Mouse (Mus musculus): ENCODE measurements around the gene Ckap5. TPM values are rescaled to one million over a fixed set of nuclear protein-coding genes. Genes with fewer than 3 reads are reported as not detected.

Ckap5 gene
- total RNA-seq, 1 experiment from 2014 or later, result 49.3 TPM

DNA sequence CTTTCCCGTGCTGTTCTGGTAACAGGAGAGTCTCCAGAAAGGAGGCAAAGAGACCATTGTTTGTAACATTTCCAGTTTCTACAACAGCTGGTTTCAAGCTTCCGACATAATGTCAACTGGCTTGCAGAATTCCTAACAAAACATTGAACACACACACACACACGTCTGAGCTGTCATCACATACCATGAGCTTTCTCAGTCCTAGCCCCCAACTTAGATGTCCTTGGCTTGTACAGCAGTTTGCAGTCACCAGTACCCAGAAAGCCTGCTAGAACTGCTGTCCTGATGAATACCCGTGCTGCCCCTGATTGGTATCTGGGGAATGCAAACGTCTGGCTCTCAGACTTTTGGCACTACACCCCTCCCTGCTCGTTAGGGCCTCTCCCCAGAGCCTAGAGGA, 129.3 kb downstream of the Ckap5 start:
- no peak for DNase-seq

- DNase-seq, result no peak
These were observed 130.2 kb downstream of the Ckap5 start for GRCm38 (mm10) chr2:91656774-91657173.

GRCm38 (mm10) chr2:91659657-91660056, 133.1 kb downstream of the Ckap5 start:
- no peak for DNase-seq

DNA sequence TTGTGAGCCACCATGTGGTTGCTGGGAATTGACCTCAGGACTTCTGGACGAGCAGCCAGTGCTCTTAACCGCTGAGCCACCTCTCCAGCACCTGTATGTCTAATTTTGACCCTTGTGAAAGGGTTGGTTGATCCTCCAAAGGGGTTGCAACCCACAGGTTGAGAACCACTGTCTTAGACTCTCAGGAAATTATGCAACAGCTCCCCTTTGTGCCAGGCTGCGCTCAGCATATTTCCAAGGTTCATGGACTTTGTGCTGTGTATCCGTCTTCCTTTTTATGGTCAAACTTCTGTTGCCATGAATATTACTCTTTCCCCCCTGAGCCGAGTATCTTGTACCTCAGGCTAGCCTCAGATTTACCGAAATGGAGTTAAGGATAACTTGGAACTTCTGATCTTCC, 134.4 kb downstream of the Ckap5 start:
- no peak for DNase-seq

GRCm38 (mm10) chr2:91664780-91665179, 138.2 kb downstream of the Ckap5 start:
- DNase-seq, result no peak

DNA sequence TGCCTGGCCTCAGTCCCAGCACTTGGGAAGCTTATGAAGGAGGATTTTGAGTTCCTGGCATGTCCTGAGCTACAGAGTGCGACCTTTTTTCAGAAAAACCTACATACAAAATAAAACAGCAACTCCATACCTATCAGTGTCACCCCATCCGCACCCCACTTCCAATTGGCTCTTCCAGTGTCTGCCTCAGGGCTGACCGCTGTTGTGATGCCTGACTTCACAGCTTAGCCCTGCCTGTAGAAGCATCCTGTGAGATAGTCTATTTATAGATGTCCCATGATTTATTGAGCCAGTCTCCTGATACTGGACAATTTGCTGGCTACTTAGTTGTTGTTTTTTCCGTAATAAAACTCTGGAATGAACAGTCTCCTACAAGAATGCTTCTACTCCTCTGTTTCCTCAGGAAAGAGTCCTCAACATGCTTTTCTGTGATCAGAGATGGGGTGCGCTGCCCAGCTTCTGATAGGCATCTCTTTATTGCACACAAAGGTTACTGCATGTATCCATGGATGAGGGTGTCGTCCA, 139.9 kb downstream of the Ckap5 start:
- DNase-seq, result no peak

GRCm38 (mm10) chr2:91667747-91668146, 141.2 kb downstream of the Ckap5 start:
- no peak for DNase-seq

DNA sequence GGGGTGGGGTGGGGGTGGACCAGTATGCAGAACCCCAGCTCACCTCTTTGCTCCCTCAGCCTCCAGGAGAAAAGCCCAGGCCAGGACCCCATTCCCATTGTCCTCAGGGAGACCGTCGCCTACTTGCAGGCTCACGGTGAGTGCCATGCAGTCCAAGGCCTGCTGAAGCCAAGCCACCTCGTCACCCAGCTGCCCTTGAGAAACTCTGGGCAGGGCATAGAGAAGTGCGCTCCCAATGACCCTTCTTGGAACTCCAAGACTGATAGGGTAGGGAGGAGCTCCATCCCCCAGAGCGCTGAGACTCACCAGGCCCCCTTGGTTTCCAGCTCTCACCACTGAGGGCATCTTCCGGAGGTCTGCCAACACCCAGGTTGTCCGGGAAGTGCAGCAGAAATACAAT, 142.8 kb downstream of the Ckap5 start:
- no peak for DNase-seq

DNA sequence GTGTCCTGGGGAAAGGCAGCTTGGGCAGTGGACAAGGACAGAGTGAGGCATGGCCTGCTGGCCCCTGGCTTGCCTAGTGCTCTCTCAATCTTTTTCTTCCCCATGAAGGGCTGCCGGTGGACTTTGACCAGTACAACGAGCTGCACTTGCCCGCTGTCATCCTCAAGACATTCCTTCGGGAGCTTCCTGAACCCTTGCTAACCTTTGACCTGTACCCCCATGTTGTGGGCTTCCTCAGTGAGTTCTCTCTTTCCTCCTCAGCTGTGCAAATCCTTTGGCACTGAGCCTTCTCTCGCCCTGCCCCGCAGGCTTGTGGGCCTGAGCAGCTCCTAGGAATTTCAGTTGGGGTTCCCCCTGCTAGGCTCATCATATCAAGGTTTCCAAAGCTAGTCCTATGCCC, 143.5 kb downstream of the Ckap5 start:
- no peak for DNase-seq

Other genes starting within 250 kb of the Ckap5 start
- gene 1110051M20Rik, start 82.1 kb upstream of the Ckap5 start, total RNA-seq (2021), result 13.6 and 20.7 TPM in 2 replicates
- 4.7 and 5.2 TPM in 2 replicates for gene Lrp4, start 69.3 kb upstream of the Ckap5 start, total RNA-seq (2021)
- gene F2, start 109.7 kb downstream of the Ckap5 start, total RNA-seq (2021), result 0.15 and 13.7 TPM in 2 replicates
- gene Zfp408, start 123.0 kb downstream of the Ckap5 start, total RNA-seq (2021), result 14.5 and 15.5 TPM in 2 replicates
- gene Arhgap1, start 123.1 kb downstream of the Ckap5 start, total RNA-seq (2021), result 58.7 and 68.6 TPM in 2 replicates
- gene Atg13, start 183.8 kb downstream of the Ckap5 start, total RNA-seq (2021), result 67.5 and 84.1 TPM in 2 replicates
- 12.5 and 13.9 TPM in 2 replicates for gene Harbi1, start 184.1 kb downstream of the Ckap5 start, total RNA-seq (2021)
- 37.2 and 41.0 TPM in 2 replicates for gene Ambra1, start 203.4 kb downstream of the Ckap5 start, total RNA-seq (2021)

All from adrenal gland, postnatal 25 days (tissue).